Mouse (Mus musculus) midbrain, embryonic 16.5 days (tissue): ENCODE measurements around the gene Cdh1. TPM values are rescaled to one million over a fixed set of nuclear protein-coding genes. Genes with fewer than 3 reads are reported as not detected.
"Not testable (repeated sequence)": the region's sequence is repeated elsewhere in the genome, so short reads cannot be mapped to it uniquely, and the experiment has no call there.

ENCODE experiments used
- ATAC-seq: fragments of 200-750 bp; cut with Nextera tagmentation; 2 replicates; pipeline ENCODE4 v1.8.0; 2017; ENCODE audit warnings: moderate TSS enrichment
- H3K27ac ChIP-seq: fragments of 300-500 bp; sonication (generic); 2 replicates; pipeline ENCODE4 v1.5.1; 2014; ENCODE audit warnings: mild to moderate bottlenecking, low read length, mixed read lengths
- H3K27me3 ChIP-seq: fragments of 300-500 bp; sonication (generic); 2 replicates; pipeline ENCODE4 v1.6.1; 2014; ENCODE audit warnings: low read depth, low read length, mixed read lengths; ENCODE audit not compliant: control insufficient read depth, insufficient read depth
- H3K36me3 ChIP-seq: fragments of 300-500 bp; sonication (generic); 2 replicates; pipeline ENCODE4 v1.6.1; 2014; ENCODE audit warnings: mild to moderate bottlenecking, low read length, moderate library complexity, mixed read lengths; ENCODE audit not compliant: control insufficient read depth, insufficient read depth
- H3K4me1 ChIP-seq: fragments of 300-500 bp; sonication (generic); 2 replicates; pipeline ENCODE4 v1.6.1; 2014; ENCODE audit warnings: mild to moderate bottlenecking, low read length, mixed read lengths; ENCODE audit not compliant: control insufficient read depth, insufficient read depth
- H3K4me2 ChIP-seq: fragments of 300-500 bp; sonication (generic); 2 replicates; pipeline ENCODE4 v1.6.1; 2014; ENCODE audit warnings: mild to moderate bottlenecking, low read length, mixed read lengths
- H3K4me3 ChIP-seq: fragments of 300-500 bp; sonication (generic); 2 replicates; pipeline ENCODE4 v1.5.1; 2014; ENCODE audit warnings: low read depth, mild to moderate bottlenecking, low read length, moderate library complexity, mixed read lengths
- H3K9ac ChIP-seq: fragments of 300-500 bp; sonication (generic); 2 replicates; pipeline ENCODE4 v1.6.1; 2014; ENCODE audit warnings: low read depth, low read length, mixed read lengths
- H3K9me3 ChIP-seq: fragments of 300-500 bp; sonication (generic); replicated peaks from 2 replicates; pipeline ENCODE4 v1.6.1; 2014; ENCODE audit warnings: mild to moderate bottlenecking, low read length, mixed read lengths; ENCODE audit not compliant: control insufficient read depth, poor library complexity, severe bottlenecking
- WGBS: fragments of 180-500 bp; shearing (Covaris S2); extraction: QIAGEN DNeasy Blood & Tissue Kit; methylation state at CpG from one replicate; pipeline ENCODE4 v1.1.7; 2014; 5-methylcytosine and 5-hydroxymethylcytosine counted together
- polyA plus RNA-seq: library from polyadenylated mRNA; unstranded; fragments of >200 nt; fragmentation: Nextera tagmentation; extraction: Ambion mirVana; gene quantifications from 2 replicates; pipeline ENCODE4 v1.2.1, GENCODE M21; 2015

The Cdh1 gene
- polyA plus RNA-seq, 1 experiment from 2014 or later: 4.1 TPM

- Histone ChIP-seq H3K4me3 (no peak overlapping the region), H3K27me3 (peaks cover 28% of the 10 kb centered on the region), H3K4me2 (no peak overlapping the region), H3K4me1 (peaks cover 12% of the 10 kb centered on the region), H3K9me3 (no peaks in the 10 kb centered on the region), H3K36me3 (no peaks in the 10 kb centered on the region), H3K27ac (no peak overlapping the region), H3K9ac (no peak overlapping the region)
- 53% methylated on average over 4 of the region's 4 CpGs for WGBS
- ATAC-seq: no peak
These were observed 3.0 kb downstream of the Cdh1 start for GRCm38 (mm10) chr8:106606121-106606520.

GRCm38 (mm10) chr8:106606601-106607145 is 3.5 kb downstream of the Cdh1 start:
- 43% methylated on average over 15 of the region's 15 CpGs for WGBS
- Histone ChIP-seq H3K27me3 (peaks cover 28% of the 10 kb centered on the region), H3K27ac (no peak overlapping the region), H3K9me3 (no peaks in the 10 kb centered on the region), H3K36me3 (no peaks in the 10 kb centered on the region), H3K4me1 (peaks cover 12% of the 10 kb centered on the region), H3K9ac (no peak overlapping the region), H3K4me3 (no peak overlapping the region), H3K4me2 (no peak overlapping the region)
- ATAC-seq: no peak

GRCm38 (mm10) chr8:106607783-106608182 is 4.6 kb downstream of the Cdh1 start:
- Histone ChIP-seq H3K4me1 (peaks cover 11% of the 10 kb centered on the region), H3K27me3 (peaks cover 27% of the 10 kb centered on the region)
- H3K36me3 ChIP-seq, H3K4me2 ChIP-seq, H3K9me3 ChIP-seq, H3K9ac ChIP-seq, ATAC-seq, H3K4me3 ChIP-seq, H3K27ac ChIP-seq: not testable (repeated sequence)
- 98% methylated on average over 2 of the region's 4 CpGs for WGBS

- ATAC-seq: no peak
- Histone ChIP-seq H3K9me3 (no peaks in the 10 kb centered on the region), H3K27me3 (peaks cover 21% of the 10 kb centered on the region), H3K4me1 (peaks cover 4% of the 10 kb centered on the region), H3K4me3 (no peak overlapping the region), H3K9ac (no peak overlapping the region), H3K4me2 (no peak overlapping the region), H3K36me3 (no peaks in the 10 kb centered on the region), H3K27ac (no peak overlapping the region)
- WGBS: 77% methylated on average over 3 of the region's 3 CpGs
These were observed 5.3 kb downstream of the Cdh1 start for GRCm38 (mm10) chr8:106608425-106608824.

- no peak for ATAC-seq
- Histone ChIP-seq H3K9ac (no peak overlapping the region), H3K4me2 (no peak overlapping the region), H3K9me3 (no peaks in the 10 kb centered on the region), H3K27me3 (peaks cover 14% of the 10 kb centered on the region), H3K4me1 (no peaks in the 10 kb centered on the region), H3K4me3 (no peak overlapping the region), H3K36me3 (no peaks in the 10 kb centered on the region), H3K27ac (no peak overlapping the region)
- 76% methylated on average over 7 of the region's 7 CpGs for WGBS
These were observed 6.1 kb downstream of the Cdh1 start for GRCm38 (mm10) chr8:106609076-106609903.

- ATAC-seq: no peak
- H3K27me3 ChIP-seq: peaks cover 3% of the 10 kb centered on the region; the same call in 1 of the 2 replicates
- 72% methylated on average over 9 of the region's 9 CpGs for WGBS
- no peaks in the 10 kb centered on the region for H3K9me3 ChIP-seq
- H3K9ac ChIP-seq: no peak overlapping the region
- H3K4me2 ChIP-seq: no peak overlapping the region
- no peak overlapping the region for H3K4me3 ChIP-seq
- no peaks in the 10 kb centered on the region for H3K36me3 ChIP-seq
- H3K4me1 ChIP-seq: no peaks in the 10 kb centered on the region
- H3K27ac ChIP-seq: no peak overlapping the region
These were observed 7.9 kb downstream of the Cdh1 start for GRCm38 (mm10) chr8:106610958-106611640.

- WGBS: 86% methylated on average over 3 of the region's 3 CpGs
- Histone ChIP-seq H3K4me2 (no peak overlapping the region), H3K36me3 (no peaks in the 10 kb centered on the region), H3K27me3 (no peaks in the 10 kb centered on the region), H3K9me3 (no peaks in the 10 kb centered on the region), H3K9ac (no peak overlapping the region), H3K4me3 (no peak overlapping the region), H3K27ac (no peak overlapping the region), H3K4me1 (no peaks in the 10 kb centered on the region)
- no peak for ATAC-seq
These were observed 8.9 kb downstream of the Cdh1 start for GRCm38 (mm10) chr8:106612047-106612446.

- WGBS: 77% methylated on average over 5 of the region's 5 CpGs
- no peak overlapping the region for H3K9ac ChIP-seq
- no peaks in the 10 kb centered on the region for H3K27me3 ChIP-seq
- H3K9me3 ChIP-seq: no peaks in the 10 kb centered on the region
- H3K4me1 ChIP-seq: no peaks in the 10 kb centered on the region
- no peak overlapping the region for H3K27ac ChIP-seq
- ATAC-seq: no peak
- H3K36me3 ChIP-seq: no peaks in the 10 kb centered on the region
- no peak overlapping the region for H3K4me2 ChIP-seq
- no peak overlapping the region for H3K4me3 ChIP-seq
These were observed 11.6 kb downstream of the Cdh1 start for GRCm38 (mm10) chr8:106614704-106615103.
